Mouse (Mus musculus) limb, embryonic 13.5 days (tissue): ENCODE measurements at regions not wholly inside any gene's neighbourhood (a gene's known extent, or its start where the extent isn't known, plus 50 kb on each side); places are given as distances from the start of the nearest gene placed in this dataset.

Experiments used
- ATAC-seq: fragments of 200-750 bp; cut with Nextera tagmentation; 2 replicates; pipeline ENCODE4 v1.8.0; 2017; ENCODE audit warnings: low read depth, moderate number of reproducible peaks, moderate TSS enrichment; ENCODE audit not compliant: low FRiP score
- H3K27ac ChIP-seq: fragments of 300-500 bp; sonication (generic); 2 replicates; pipeline ENCODE4 v1.5.1; 2015; ENCODE audit warnings: inconsistent platforms, mild to moderate bottlenecking, moderate library complexity
- H3K27me3 ChIP-seq: fragments of 300-500 bp; sonication (generic); 2 replicates; pipeline ENCODE4 v1.6.1; 2015; ENCODE audit warnings: mild to moderate bottlenecking, inconsistent platforms
- H3K36me3 ChIP-seq: fragments of 300-500 bp; sonication (generic); 2 replicates; pipeline ENCODE4 v1.6.1; 2015; ENCODE audit warnings: inconsistent platforms, mild to moderate bottlenecking, moderate library complexity
- H3K4me1 ChIP-seq: fragments of 300-500 bp; sonication (generic); 2 replicates; pipeline ENCODE4 v1.6.1; 2015; ENCODE audit warnings: inconsistent platforms
- H3K4me2 ChIP-seq: fragments of 300-500 bp; sonication (generic); replicated peaks from 2 replicates; pipeline ENCODE4 v1.6.1; 2015; ENCODE audit warnings: inconsistent platforms, mild to moderate bottlenecking, moderate library complexity
- H3K4me3 ChIP-seq: fragments of 300-500 bp; sonication (generic); 2 replicates; pipeline ENCODE4 v1.5.1; 2015; ENCODE audit warnings: moderate library complexity, mild to moderate bottlenecking, inconsistent platforms
- H3K9ac ChIP-seq: fragments of 300-500 bp; sonication (generic); 2 replicates; pipeline ENCODE4 v1.6.1; 2015; ENCODE audit warnings: mild to moderate bottlenecking, inconsistent platforms
- H3K9me3 ChIP-seq: fragments of 300-500 bp; sonication (generic); 2 replicates; pipeline ENCODE4 v1.6.1; 2016; ENCODE audit warnings: inconsistent platforms
- WGBS: fragments of 180-500 bp; shearing (Covaris S2); methylation state at CpG from one replicate; pipeline ENCODE4 v1.1.7; 2015; 5-methylcytosine and 5-hydroxymethylcytosine counted together

GRCm38 (mm10) chr5:39069683-39070082 lies 193.1 kb upstream of the Clnk start:
- Histone ChIP-seq H3K9me3 (no peaks in the 10 kb centered on the region), H3K36me3 (no peaks in the 10 kb centered on the region), H3K27ac (no peak overlapping the region), H3K4me2 (no peak overlapping the region), H3K9ac (no peak overlapping the region), H3K4me3 (no peak overlapping the region), H3K27me3 (no peaks in the 10 kb centered on the region), H3K4me1 (peaks cover 3% of the 10 kb centered on the region; the same call in 1 of the 2 replicates)
- WGBS: 62% methylated on average over 3 of the region's 3 CpGs
- no peak for ATAC-seq

DNA sequence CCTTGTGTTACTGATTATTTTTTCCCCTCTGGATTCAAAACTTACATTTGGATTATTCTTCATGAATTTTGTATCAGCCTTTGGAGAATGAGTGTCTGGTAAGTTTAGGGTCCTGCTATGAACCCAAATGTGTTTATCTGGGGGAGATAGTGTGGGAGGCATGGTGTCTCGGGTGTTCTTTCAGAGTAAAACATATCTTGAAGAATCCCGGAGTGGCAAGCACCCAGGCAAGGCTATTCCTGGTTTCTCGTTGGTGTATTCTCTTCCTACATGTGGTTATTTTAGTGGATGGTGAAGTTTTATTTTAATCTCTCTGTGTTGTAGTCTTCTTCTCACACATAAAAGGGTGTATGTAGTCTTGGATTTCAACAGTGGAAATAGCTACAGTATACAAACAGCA lies 186.4 kb upstream of the Clnk start:
- Histone ChIP-seq H3K9me3 (no peaks in the 10 kb centered on the region), H3K36me3 (no peaks in the 10 kb centered on the region), H3K4me1 (no peaks in the 10 kb centered on the region), H3K27ac (no peak overlapping the region), H3K27me3 (no peaks in the 10 kb centered on the region), H3K4me3 (no peak overlapping the region), H3K9ac (no peak overlapping the region), H3K4me2 (no peak overlapping the region)
- 85% methylated on average over 3 of the region's 3 CpGs for WGBS
- ATAC-seq: no peak

- H3K9ac ChIP-seq: no peak overlapping the region
- 47% methylated on average over 8 of the region's 8 CpGs for WGBS
- ATAC-seq: no peak
- no peak overlapping the region for H3K4me2 ChIP-seq
- H3K36me3 ChIP-seq: no peaks in the 10 kb centered on the region
- no peaks in the 10 kb centered on the region for H3K27me3 ChIP-seq
- H3K27ac ChIP-seq: no peak overlapping the region
- no peaks in the 10 kb centered on the region for H3K4me1 ChIP-seq
- H3K9me3 ChIP-seq: 0 out of 2 replicates have a peak, but pooled peaks cover 2% of the 10 kb centered on the region
- no peak overlapping the region for H3K4me3 ChIP-seq
These were observed 176.1 kb upstream of the Clnk start for GRCm38 (mm10) chr5:39052490-39053250.

- WGBS: 91% methylated on average over 3 of the region's 3 CpGs
- no peak for ATAC-seq
These were observed 173.9 kb upstream of the Clnk start for GRCm38 (mm10) chr5:39050512-39050911.

GRCm38 (mm10) chr5:39049141-39049540 lies 172.5 kb upstream of the Clnk start:
- Histone ChIP-seq H3K27ac (no peak overlapping the region), H3K36me3 (no peaks in the 10 kb centered on the region), H3K4me3 (no peak overlapping the region), H3K9ac (no peak overlapping the region), H3K4me1 (no peaks in the 10 kb centered on the region), H3K4me2 (no peak overlapping the region), H3K9me3 (0 out of 2 replicates have a peak, but pooled peaks cover 4% of the 10 kb centered on the region), H3K27me3 (no peaks in the 10 kb centered on the region)
- no peak for ATAC-seq
- 71% methylated on average over 2 of the region's 2 CpGs for WGBS

More at GRCm38 (mm10) chr5:39050512-39050911, 173.9 kb upstream of the Clnk start:
- Histone ChIP-seq H3K4me3 (no peak overlapping the region), H3K36me3 (no peaks in the 10 kb centered on the region), H3K27me3 (no peaks in the 10 kb centered on the region), H3K4me1 (no peaks in the 10 kb centered on the region), H3K4me2 (no peak overlapping the region), H3K9ac (no peak overlapping the region), H3K9me3 (0 out of 2 replicates have a peak, but pooled peaks cover 4% of the 10 kb centered on the region), H3K27ac (no peak overlapping the region)

- no peak overlapping the region for H3K27ac ChIP-seq
- no peaks in the 10 kb centered on the region for H3K9me3 ChIP-seq
- no peak overlapping the region for H3K9ac ChIP-seq
- H3K36me3 ChIP-seq: no peaks in the 10 kb centered on the region
- no peaks in the 10 kb centered on the region for H3K27me3 ChIP-seq
- no peak overlapping the region for H3K4me2 ChIP-seq
- no peak overlapping the region for H3K4me3 ChIP-seq
- H3K4me1 ChIP-seq: no peaks in the 10 kb centered on the region
- 81% methylated on average over 2 of the region's 2 CpGs for WGBS
- ATAC-seq: no peak
These were observed 163.9 kb upstream of the Clnk start for GRCm38 (mm10) chr5:39040467-39040866.

DNA sequence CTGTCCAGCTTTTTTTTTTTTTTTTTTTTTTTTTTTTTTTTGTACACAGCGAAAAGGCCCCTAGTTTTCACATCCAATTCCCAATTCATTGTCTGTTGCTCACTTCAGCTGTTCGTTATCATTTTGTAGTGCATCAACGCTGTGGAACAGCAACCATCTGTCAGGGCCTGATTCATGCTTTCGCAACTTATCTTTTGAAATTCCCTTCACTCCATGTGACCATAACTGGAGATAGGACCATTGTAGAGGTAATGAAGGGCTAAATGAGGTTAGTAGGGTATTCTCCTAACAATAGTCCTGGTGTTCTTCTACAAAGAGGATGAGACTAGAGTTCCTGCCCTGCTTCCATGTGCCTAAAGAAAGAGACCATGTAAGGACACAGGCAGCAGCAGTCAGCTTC lies 146.6 kb upstream of the Clnk start:
- H3K4me2 ChIP-seq: no peak overlapping the region
- 97% methylated on average over 4 of the region's 4 CpGs for WGBS

DNA sequence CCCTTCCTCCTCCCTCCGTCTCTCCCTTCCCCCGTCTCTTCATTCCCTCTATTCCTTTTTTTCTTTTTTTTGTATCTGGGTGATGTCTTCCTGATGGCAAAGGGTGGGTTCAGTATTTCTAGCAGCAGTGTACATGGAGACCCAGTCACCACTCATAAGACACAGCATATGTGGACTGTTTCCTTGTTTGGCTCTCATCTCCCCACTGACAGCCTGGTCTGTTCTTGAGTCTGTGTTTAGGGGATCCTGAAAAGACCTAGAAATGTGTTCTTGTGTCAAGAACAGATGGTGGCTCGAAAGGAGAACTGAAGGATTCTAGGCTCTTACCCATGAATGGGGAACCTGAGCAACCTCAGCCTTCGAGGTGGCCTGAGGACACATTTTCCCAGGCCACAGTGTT lies 124.0 kb upstream of the Clnk start:
- no peaks in the 10 kb centered on the region for H3K4me1 ChIP-seq
- H3K9ac ChIP-seq: no peak overlapping the region
- no peak overlapping the region for H3K4me3 ChIP-seq
- H3K27me3 ChIP-seq: no peaks in the 10 kb centered on the region
- H3K4me2 ChIP-seq: no peak overlapping the region
- H3K9me3 ChIP-seq: no peaks in the 10 kb centered on the region
- 84% methylated on average over 4 of the region's 4 CpGs for WGBS
- ATAC-seq: no peak
- H3K36me3 ChIP-seq: no peaks in the 10 kb centered on the region
- no peak overlapping the region for H3K27ac ChIP-seq

More for the DNA sequence above, 146.6 kb upstream of the Clnk start:
- Histone ChIP-seq H3K27me3 (no peaks in the 10 kb centered on the region), H3K9me3 (no peaks in the 10 kb centered on the region), H3K27ac (no peak overlapping the region), H3K4me3 (no peak overlapping the region), H3K36me3 (no peaks in the 10 kb centered on the region), H3K9ac (no peak overlapping the region), H3K4me1 (no peaks in the 10 kb centered on the region)
- no peak for ATAC-seq

- 16% methylated on average over 2 of the region's 2 CpGs for WGBS
- H3K27me3 ChIP-seq: no peaks in the 10 kb centered on the region
These were observed 123.1 kb upstream of the Clnk start for GRCm38 (mm10) chr5:38999700-39000099.

GRCm38 (mm10) chr5:38972397-38973159 lies 96.0 kb upstream of the Clnk start:
- Histone ChIP-seq H3K4me1 (no peaks in the 10 kb centered on the region), H3K9me3 (no peaks in the 10 kb centered on the region), H3K27me3 (no peaks in the 10 kb centered on the region), H3K27ac (no peak overlapping the region), H3K36me3 (no peaks in the 10 kb centered on the region), H3K4me2 (no peak overlapping the region), H3K4me3 (no peak overlapping the region), H3K9ac (no peak overlapping the region)
- 69% methylated on average over 6 of the region's 6 CpGs for WGBS
- ATAC-seq: no peak

More at GRCm38 (mm10) chr5:38999700-39000099, 123.1 kb upstream of the Clnk start:
- no peak overlapping the region for H3K4me3 ChIP-seq
- no peak overlapping the region for H3K4me2 ChIP-seq
- H3K4me1 ChIP-seq: no peaks in the 10 kb centered on the region
- H3K27ac ChIP-seq: no peak overlapping the region
- no peaks in the 10 kb centered on the region for H3K9me3 ChIP-seq
- no peak overlapping the region for H3K9ac ChIP-seq
- ATAC-seq: no peak
- H3K36me3 ChIP-seq: no peaks in the 10 kb centered on the region

- WGBS: 89% methylated on average over 4 of the region's 4 CpGs
- Histone ChIP-seq H3K36me3 (no peaks in the 10 kb centered on the region), H3K9me3 (no peaks in the 10 kb centered on the region), H3K4me3 (no peak overlapping the region), H3K4me1 (no peaks in the 10 kb centered on the region), H3K4me2 (no peak overlapping the region), H3K9ac (no peak overlapping the region), H3K27me3 (no peaks in the 10 kb centered on the region), H3K27ac (no peak overlapping the region)
- ATAC-seq: no peak
These were observed 93.9 kb upstream of the Clnk start for GRCm38 (mm10) chr5:38970497-38970896.

- Histone ChIP-seq H3K9ac (no peak overlapping the region), H3K27me3 (no peaks in the 10 kb centered on the region), H3K27ac (no peak overlapping the region), H3K9me3 (no peaks in the 10 kb centered on the region), H3K4me1 (no peaks in the 10 kb centered on the region), H3K4me3 (no peak overlapping the region), H3K4me2 (no peak overlapping the region), H3K36me3 (no peaks in the 10 kb centered on the region)
- no peak for ATAC-seq
- 50% methylated on average over 1 of the region's 1 CpGs for WGBS
These were observed 90.4 kb upstream of the Clnk start for GRCm38 (mm10) chr5:38967010-38967409.
